Mouse (Mus musculus) heart, embryonic 10.5 days (tissue): ENCODE results near the gene Rpl7l1. TPM values are rescaled to one million over a fixed set of nuclear protein-coding genes. Genes with fewer than 3 reads are reported as not detected.

Source experiments
- DNase-seq: peaks from one replicate; pipeline ENCODE4 v3.0.0-alpha.2; 2017; ENCODE audit warnings: low spot score
- H3K27ac ChIP-seq: fragments of 300-500 bp; sonication (generic); 2 replicates; pipeline ENCODE4 v1.5.1; 2016; ENCODE audit warnings: mild to moderate bottlenecking
- H3K27me3 ChIP-seq: fragments of 300-500 bp; sonication (generic); 2 replicates; pipeline ENCODE4 v1.6.1; 2016; ENCODE audit warnings: mild to moderate bottlenecking; ENCODE audit not compliant: poor library complexity, insufficient read depth, severe bottlenecking
- H3K36me3 ChIP-seq: fragments of 300-500 bp; sonication (generic); 2 replicates; pipeline ENCODE4 v1.6.1; 2016; ENCODE audit warnings: mild to moderate bottlenecking, moderate library complexity
- H3K4me1 ChIP-seq: fragments of 300-500 bp; sonication (generic); 2 replicates; pipeline ENCODE4 v1.6.1; 2016; ENCODE audit warnings: mild to moderate bottlenecking
- H3K4me3 ChIP-seq: fragments of 300-500 bp; sonication (generic); 2 replicates; pipeline ENCODE4 v1.5.1; 2016; ENCODE audit warnings: mild to moderate bottlenecking, moderate library complexity
- H3K9me3 ChIP-seq: fragments of 300-500 bp; sonication (generic); 2 replicates; pipeline ENCODE4 v1.6.1; 2016; ENCODE audit warnings: mild to moderate bottlenecking, moderate library complexity
- WGBS: fragments of 180-500 bp; shearing (Covaris S2); methylation state at CpG from one replicate; pipeline ENCODE4 v1.1.7; 2016; 5-methylcytosine and 5-hydroxymethylcytosine counted together
- polyA plus RNA-seq: library from polyadenylated mRNA; unstranded; fragments of >200 nt; fragmentation: Nextera tagmentation; extraction: Ambion mirVana; gene quantifications from 2 replicates; pipeline ENCODE4 v1.2.1, GENCODE M21; 2016

The Rpl7l1 gene
- polyA plus RNA-seq, 1 experiment from 2014 or later: 184 TPM

GRCm38 (mm10) chr17:46725731-46726645, 56.5 kb downstream of the Rpl7l1 start:
- Histone ChIP-seq H3K27me3 (peaks cover 27% of the 10 kb centered on the region), H3K4me1 (peaks cover 32% of the 10 kb centered on the region), H3K36me3 (peaks cover 41% of the 10 kb centered on the region), H3K4me3 (no peak overlapping the region), H3K27ac (no peak overlapping the region), H3K9me3 (no peaks in the 10 kb centered on the region)
- 87% methylated on average over 26 of the region's 26 CpGs for WGBS
- DNase-seq: no peak

GRCm38 (mm10) chr17:46725273-46725672, 57.2 kb downstream of the Rpl7l1 start:
- peak; percentile 86 for DNase-seq
- Histone ChIP-seq H3K4me3 (peak overlapping the region; percentile 3; the same call in 1 of the 2 replicates), H3K27ac (0 out of 2 replicates have a peak overlapping the region, but pooled peaks have one; percentile 26), H3K4me1 (peaks cover 32% of the 10 kb centered on the region), H3K27me3 (peaks cover 26% of the 10 kb centered on the region), H3K9me3 (no peaks in the 10 kb centered on the region), H3K36me3 (peaks cover 48% of the 10 kb centered on the region)
- WGBS: 44% methylated on average over 9 of the region's 9 CpGs

- Histone ChIP-seq H3K4me1 (peaks cover 32% of the 10 kb centered on the region), H3K4me3 (no peak overlapping the region), H3K27ac (no peak overlapping the region), H3K36me3 (peaks cover 50% of the 10 kb centered on the region), H3K27me3 (peaks cover 19% of the 10 kb centered on the region), H3K9me3 (no peaks in the 10 kb centered on the region)
- no peak for DNase-seq
- 82% methylated on average over 20 of the region's 20 CpGs for WGBS
Observed at GRCm38 (mm10) chr17:46724477-46725084, 57.9 kb downstream of the Rpl7l1 start.

Other genes with a start within 250 kb of the Rpl7l1 start
- gene Cul9, start 236.3 kb downstream of the Rpl7l1 start, polyA plus RNA-seq: 4.8 and 5.3 TPM in 2 replicates
- gene Srf, start 226.5 kb downstream of the Rpl7l1 start, polyA plus RNA-seq: 10.9 and 15.7 TPM in 2 replicates
- 65.4 and 67.7 TPM in 2 replicates for gene Ptk7, start 153.2 kb downstream of the Rpl7l1 start, polyA plus RNA-seq
- 21.1 and 22.5 TPM in 2 replicates for gene Klc4, start 136.7 kb downstream of the Rpl7l1 start, polyA plus RNA-seq
- gene Mrpl2, start 136.4 kb downstream of the Rpl7l1 start, polyA plus RNA-seq: 131 and 151 TPM in 2 replicates
- 44.8 and 51.3 TPM in 2 replicates for gene Cul7, start 132.3 kb downstream of the Rpl7l1 start, polyA plus RNA-seq
- 46.3 and 61.0 TPM in 2 replicates for gene Rrp36, start 108.3 kb downstream of the Rpl7l1 start, polyA plus RNA-seq
- 143 and 180 TPM in 2 replicates for gene Mea1, start 103.9 kb downstream of the Rpl7l1 start, polyA plus RNA-seq
- gene Klhdc3, start 101.8 kb downstream of the Rpl7l1 start, polyA plus RNA-seq: 152 and 167 TPM in 2 replicates
- 76.8 and 103 TPM in 2 replicates for gene Ppp2r5d, start 77.6 kb downstream of the Rpl7l1 start, polyA plus RNA-seq
- gene Pex6, start 71.2 kb downstream of the Rpl7l1 start, polyA plus RNA-seq: 14.0 and 21.9 TPM in 2 replicates
- 0.83 and 2.3 TPM in 2 replicates for gene Gnmt, start 53.5 kb downstream of the Rpl7l1 start, polyA plus RNA-seq
- 63.2 and 68.4 TPM in 2 replicates for gene Cnpy3, start 30.5 kb downstream of the Rpl7l1 start, polyA plus RNA-seq
- 0.39 and 0.60 TPM in 2 replicates for gene Ptcra, start 19.0 kb downstream of the Rpl7l1 start, polyA plus RNA-seq
- gene 2310039H08Rik, start 10.0 kb downstream of the Rpl7l1 start, polyA plus RNA-seq: 45.8 and 51.2 TPM in 2 replicates
- gene Bicral, start 75.8 kb upstream of the Rpl7l1 start, polyA plus RNA-seq: 3.3 and 3.4 TPM in 2 replicates
- 43.8 and 63.2 TPM in 2 replicates for gene Tbcc, start 108.0 kb upstream of the Rpl7l1 start, polyA plus RNA-seq
- gene Prph2, start 127.8 kb upstream of the Rpl7l1 start, polyA plus RNA-seq: not detected in 2 replicates
- gene Ubr2, start 227.9 kb upstream of the Rpl7l1 start, polyA plus RNA-seq: 17.2 and 17.7 TPM in 2 replicates